Mouse (Mus musculus): Measurements from ENCODE around the gene Dnah6.

Gene Dnah6

GRCm38 (mm10) chr6:73143403-73143802 lies 78.0 kb downstream of the Dnah6 start:
- DNase-seq (ENCODE audit: low spot score in 2 of 2), result no peak

- DNase-seq (ENCODE audit: low spot score in 2 of 2), result no peak
These were observed 78.7 kb downstream of the Dnah6 start for GRCm38 (mm10) chr6:73142776-73143175.

GRCm38 (mm10) chr6:73140836-73141235 lies 80.6 kb downstream of the Dnah6 start:
- no peak for DNase-seq (ENCODE audit: low spot score in 2 of 2)

GRCm38 (mm10) chr6:73132784-73133183 lies 88.7 kb downstream of the Dnah6 start:
- no peak for DNase-seq (ENCODE audit: low spot score in 2 of 2)

- DNase-seq (ENCODE audit: low spot score in 2 of 2), result no peak
These were observed 93.9 kb downstream of the Dnah6 start for GRCm38 (mm10) chr6:73127594-73127993.

- DNase-seq (ENCODE audit: low spot score in 2 of 2), result no peak
These were observed 101.1 kb downstream of the Dnah6 start for GRCm38 (mm10) chr6:73120348-73120747.

- DNase-seq (ENCODE audit: low spot score in 2 of 2), result no peak
These were observed 107.6 kb downstream of the Dnah6 start for GRCm38 (mm10) chr6:73113898-73114297.

- no peak for DNase-seq (ENCODE audit: low spot score in 2 of 2)
These were observed 108.1 kb downstream of the Dnah6 start for GRCm38 (mm10) chr6:73113365-73113764.

GRCm38 (mm10) chr6:73093133-73093532 lies 128.3 kb downstream of the Dnah6 start:
- no peak for DNase-seq (ENCODE audit: low spot score in 2 of 2)

- DNase-seq (ENCODE audit: low spot score in 2 of 2), result peak in 1 of 2 experiments; percentile 9
These were observed 130.6 kb downstream of the Dnah6 start for GRCm38 (mm10) chr6:73090836-73091235.

GRCm38 (mm10) chr6:73082571-73082970 lies 138.9 kb downstream of the Dnah6 start:
- no peak for DNase-seq (ENCODE audit: low spot score in 2 of 2)

GRCm38 (mm10) chr6:73072093-73072786 lies 149.2 kb downstream of the Dnah6 start:
- DNase-seq (ENCODE audit: low spot score in 2 of 2), result no peak

- DNase-seq (ENCODE audit: low spot score in 2 of 2), result no peak
These were observed 150.2 kb downstream of the Dnah6 start for GRCm38 (mm10) chr6:73071214-73071613.

- DNase-seq (ENCODE audit: low spot score in 2 of 2), result no peak
These were observed 150.8 kb downstream of the Dnah6 start for GRCm38 (mm10) chr6:73070663-73071062.

GRCm38 (mm10) chr6:73064551-73064950 lies 156.9 kb downstream of the Dnah6 start:
- no peak for DNase-seq (ENCODE audit: low spot score in 2 of 2)

GRCm38 (mm10) chr6:73059596-73060121 lies 161.8 kb downstream of the Dnah6 start:
- DNase-seq (ENCODE audit: low spot score in 2 of 2), result no peak

GRCm38 (mm10) chr6:73059162-73059561 lies 162.3 kb downstream of the Dnah6 start:
- no peak for DNase-seq (ENCODE audit: low spot score in 2 of 2)

GRCm38 (mm10) chr6:73055347-73055746 lies 166.1 kb downstream of the Dnah6 start:
- DNase-seq (ENCODE audit: low spot score in 2 of 2), result no peak

GRCm38 (mm10) chr6:73054807-73055206 lies 166.6 kb downstream of the Dnah6 start:
- DNase-seq (ENCODE audit: low spot score in 2 of 2), result no peak

GRCm38 (mm10) chr6:73053526-73053925 lies 167.9 kb downstream of the Dnah6 start:
- no peak for DNase-seq (ENCODE audit: low spot score in 2 of 2)

GRCm38 (mm10) chr6:73047259-73047658 lies 174.2 kb downstream of the Dnah6 start:
- DNase-seq (ENCODE audit: low spot score in 2 of 2), result no peak

GRCm38 (mm10) chr6:73045944-73046343 lies 175.5 kb downstream of the Dnah6 start:
- no peak for DNase-seq (ENCODE audit: low spot score in 2 of 2)

GRCm38 (mm10) chr6:73042278-73042677 lies 179.2 kb downstream of the Dnah6 start:
- no peak for DNase-seq (ENCODE audit: low spot score in 2 of 2)

- DNase-seq (ENCODE audit: low spot score in 2 of 2), result no peak
These were observed 183.2 kb downstream of the Dnah6 start for GRCm38 (mm10) chr6:73038291-73038690.

Data from spleen, postnatal 4 days (tissue).